Mouse (Mus musculus): ENCODE measurements around the gene Nfkb2. TPM values are rescaled to one million over a fixed set of nuclear protein-coding genes. Genes with fewer than 3 reads are reported as not detected.

Nfkb2 gene
- polyA plus RNA-seq, 1 experiment, result 67.2 TPM

- Histone ChIP-seq H3ac (ENCODE audit: control insufficient read depth, insufficient read length) (no peak overlapping the region), H3K36me3 (ENCODE audit: control insufficient read depth, insufficient read depth) (no peaks in the 10 kb centered on the region), H3K27me3 (ENCODE audit: control insufficient read depth, insufficient read depth, insufficient read length) (no peaks in the 10 kb centered on the region), H3K79me2 (ENCODE audit: control insufficient read depth, insufficient read depth) (no peaks in the 10 kb centered on the region), H3K4me3 (no peak overlapping the region), H3K4me2 (ENCODE audit: low read depth) (no peak overlapping the region)
- no peak for TF ChIP-seq TCF3 (IDR thresholded peaks at IDR 0.05; ENCODE audit: insufficient read length, low read depth)
- TF ChIP-seq TCF12 (IDR thresholded peaks at IDR 0.05; ENCODE audit: insufficient read depth, poor library complexity, severe bottlenecking), result no peak
- no peak for TF ChIP-seq POLR2A (IDR thresholded peaks at IDR 0.05; ENCODE audit: insufficient read length, low read depth)
- TF ChIP-seq MAX (IDR thresholded peaks at IDR 0.05; ENCODE audit: low read depth), result no peak
- TF ChIP-seq CEBPB (IDR thresholded peaks at IDR 0.05; ENCODE audit: insufficient read depth, poor library complexity, severe bottlenecking), result no peak
- TF ChIP-seq REST (IDR thresholded peaks at IDR 0.05; ENCODE audit: insufficient read depth, insufficient read length), result no peak
- no peak for TF ChIP-seq USF1 (IDR thresholded peaks at IDR 0.05; ENCODE audit: low read depth)
- TF ChIP-seq MYOD1 (IDR thresholded peaks at IDR 0.05; ENCODE audit: control insufficient read depth in 1 of 3, insufficient read length in 2 of 3, low read depth in 2 of 3), result no peak
- no peak for TF ChIP-seq POLR2AphosphoS2 (IDR thresholded peaks at IDR 0.05; ENCODE audit: insufficient read length, low read depth)
- no peak for TF ChIP-seq MYOG (IDR thresholded peaks at IDR 0.05; ENCODE audit: control insufficient read depth in 1 of 3, insufficient read depth in 1 of 3, insufficient read length in 2 of 3, low read depth in 2 of 3)
- no peak for TF ChIP-seq SRF (IDR thresholded peaks at IDR 0.05; ENCODE audit: control insufficient read depth, insufficient read length, low read depth)
- TF ChIP-seq E2F4 (IDR thresholded peaks at IDR 0.05; ENCODE audit: insufficient read depth), result no peak
Measured at GRCm38 (mm10) chr19:46358381-46358780, 54.3 kb downstream of the Nfkb2 start.

Other genes starting within 250 kb of the Nfkb2 start
- 30.9 TPM for gene Nolc1, start 228.5 kb upstream of the Nfkb2 start, polyA plus RNA-seq (2012; fragmentation: generic; extraction: Trizol)
- 0.50 TPM for gene Elovl3, start 172.4 kb upstream of the Nfkb2 start, polyA plus RNA-seq (2012; fragmentation: generic; extraction: Trizol)
- gene Pitx3, start 156.0 kb upstream of the Nfkb2 start, polyA plus RNA-seq (2012; fragmentation: generic; extraction: Trizol), result 9.3 TPM
- 61.8 TPM for gene Gbf1, start 151.8 kb upstream of the Nfkb2 start, polyA plus RNA-seq (2012; fragmentation: generic; extraction: Trizol)
- gene Psd, start 22.8 kb downstream of the Nfkb2 start, polyA plus RNA-seq (2012; fragmentation: generic; extraction: Trizol), result 11.7 TPM
- 15.3 TPM for gene Fbxl15, start 23.9 kb downstream of the Nfkb2 start, polyA plus RNA-seq (2012; fragmentation: generic; extraction: Trizol)
- 165 TPM for gene Cuedc2, start 34.4 kb downstream of the Nfkb2 start, polyA plus RNA-seq (2012; fragmentation: generic; extraction: Trizol)
- 1.9 TPM for gene Mfsd13a, start 36.8 kb downstream of the Nfkb2 start, polyA plus RNA-seq (2012; fragmentation: generic; extraction: Trizol)
- 1.2 TPM for gene 2310034G01Rik, start 46.0 kb downstream of the Nfkb2 start, polyA plus RNA-seq (2012; fragmentation: generic; extraction: Trizol)
- gene Actr1a, start 91.4 kb downstream of the Nfkb2 start, polyA plus RNA-seq (2012; fragmentation: generic; extraction: Trizol), result 117 TPM
- 16.6 TPM for gene Sufu, start 92.6 kb downstream of the Nfkb2 start, polyA plus RNA-seq (2012; fragmentation: generic; extraction: Trizol)
- gene Trim8, start 197.4 kb downstream of the Nfkb2 start, polyA plus RNA-seq (2012; fragmentation: generic; extraction: Trizol), result 42.3 TPM